Mouse (Mus musculus) CH12.LX (cell line): ENCODE data around the gene Btbd7.

Source experiments
- CTCF ChIP-seq, 2 experiments: IDR thresholded peaks in 1 of 2; conservative IDR thresholded peaks in 1 of 2; 2 replicates each; pipeline ENCODE4 v1.5.1; 2011 to 2012; ENCODE audit warnings: low read depth in 2 of 2, low read length in 2 of 2, improper control_type of control experiment in 1 of 2, inconsistent platforms in 1 of 2, mild to moderate bottlenecking in 1 of 2, moderate library complexity in 1 of 2
- E2F4 ChIP-seq: IDR thresholded peaks from 2 replicates; pipeline ENCODE4 v1.6.1; 2011; ENCODE audit warnings: low read depth, low read length, improper control_type of control experiment; ENCODE audit not compliant: insufficient replicate concordance
- EP300 ChIP-seq: IDR thresholded peaks from 2 replicates; pipeline ENCODE4 v1.6.1; 2011; ENCODE audit warnings: low read length, improper control_type of control experiment
- MAX ChIP-seq: IDR thresholded peaks from 2 replicates; pipeline ENCODE4 v1.6.1; 2011; ENCODE audit warnings: low read length, improper control_type of control experiment
- POLR2A ChIP-seq: IDR thresholded peaks from 2 replicates; pipeline ENCODE4 v1.6.1; 2011; ENCODE audit warnings: low read depth, mild to moderate bottlenecking, improper control_type of control experiment, low read length
- SIN3A ChIP-seq: IDR thresholded peaks from 2 replicates; pipeline ENCODE4 v1.6.1; 2012; ENCODE audit warnings: low read length, improper control_type of control experiment, inconsistent platforms
- TCF12 ChIP-seq: IDR thresholded peaks from 2 replicates; pipeline ENCODE4 v1.6.1; 2014; ENCODE audit warnings: low read depth, mild to moderate bottlenecking, inconsistent platforms, low read length, improper control_type of control experiment
- USF2 ChIP-seq: conservative IDR thresholded peaks from 2 replicates; pipeline ENCODE4 v1.6.1; 2011; ENCODE audit warnings: low read depth, low read length, improper control_type of control experiment

- TF ChIP-seq TCF12 (peak; percentile 81), SIN3A (peak; percentile 92), MAX (peak; percentile 68), POLR2A (peak; percentile 87), CTCF (conservative IDR thresholded peaks at IDR 0.05 in 1 of 2, IDR thresholded peaks at IDR 0.05 in 1 of 2; ENCODE audit: low read depth in 2 of 2, low read length in 2 of 2) (no peak), E2F4 (0 out of 2 replicates have a peak, but pooled peaks have one; percentile 66), USF2 (no peak), EP300 (no peak)
Measured at GRCm38 (mm10) chr12:102743589-102744574, 134.4 kb downstream of the Btbd7 start, which contains the start of the genes Moap1 and Tmem251.
